Mouse (Mus musculus): ENCODE data around the gene Park7. TPM values are rescaled to one million over a fixed set of nuclear protein-coding genes. Genes with fewer than 3 reads are reported as not detected.

The Park7 gene
- polyA plus RNA-seq, 1 experiment from 2014 or later, result 371 TPM

DNA sequence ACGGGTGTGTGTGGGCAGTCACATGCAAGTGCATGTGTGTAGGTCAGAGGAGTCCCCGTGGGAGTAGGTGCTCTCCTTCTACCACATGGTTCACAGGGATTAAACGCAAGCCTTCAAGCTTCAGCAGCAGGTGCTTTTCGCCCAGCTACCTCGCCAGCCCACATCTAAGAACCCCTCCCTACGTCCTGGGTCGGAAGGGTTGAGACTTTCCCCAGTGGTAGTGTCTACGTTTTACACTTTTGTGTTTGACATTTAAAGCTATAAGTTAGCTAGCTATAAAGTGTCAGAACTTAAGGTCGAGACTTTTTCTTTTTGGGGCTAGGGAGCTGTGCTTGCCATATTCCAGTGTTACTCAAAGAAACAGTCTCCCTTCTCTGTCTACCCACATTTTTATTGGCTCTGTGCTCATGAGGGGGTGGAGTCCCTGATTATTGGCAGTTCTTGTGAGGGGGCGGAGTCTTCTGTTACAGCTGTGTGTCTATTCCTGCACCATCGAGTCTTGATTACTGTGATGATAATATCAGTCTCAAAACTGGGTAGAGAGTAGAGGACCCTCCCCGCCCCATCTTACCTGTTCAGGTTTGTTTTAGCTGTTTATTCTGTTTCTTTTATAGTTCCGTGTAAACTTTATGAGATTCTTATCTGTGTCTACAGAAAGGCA lies 25.9 kb upstream of the Park7 start:
- 60% methylated on average over 13 of the region's 13 CpGs for WGBS (ENCODE audit: insufficient replicate concordance)
- ATAC-seq (replicated peaks; ENCODE audit: insufficient number of reproducible peaks, low FRiP score, low TSS enrichment), result no peak
- no peak overlapping the region for H3K9ac ChIP-seq (ENCODE audit: low read depth, low read length)

DNA sequence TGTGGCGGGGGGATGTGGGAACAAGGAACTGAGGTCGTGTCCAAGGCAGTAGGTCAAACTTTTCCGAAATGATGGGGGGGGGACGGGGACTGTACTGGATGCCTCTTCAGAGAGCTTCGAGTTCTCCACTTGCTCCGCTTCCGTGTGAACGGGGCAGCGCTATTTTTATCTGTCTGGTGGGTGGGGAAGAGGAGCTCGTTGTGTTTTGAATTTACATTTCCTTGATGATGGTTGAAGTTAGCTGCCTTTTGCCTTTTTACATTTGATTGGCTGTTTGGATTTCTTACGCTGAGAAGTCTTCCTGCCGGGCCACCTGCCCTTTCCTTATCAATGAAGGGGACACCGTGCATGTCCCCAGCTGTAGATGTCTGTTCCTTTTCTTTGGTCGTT lies 23.8 kb upstream of the Park7 start:
- H3K4me1 ChIP-seq (ENCODE audit: control insufficient read depth, insufficient read depth, low read length), result 0 out of 2 replicates have a peak, but pooled peaks cover 2% of the 10 kb centered on the region
- no peaks in the 10 kb centered on the region for H3K36me3 ChIP-seq (ENCODE audit: control insufficient read depth, insufficient read depth, low read length)
- no peak for ATAC-seq (replicated peaks; ENCODE audit: insufficient number of reproducible peaks, low FRiP score, low TSS enrichment)
- H3K9ac ChIP-seq (ENCODE audit: low read depth, low read length), result no peak overlapping the region
- WGBS (ENCODE audit: insufficient replicate concordance), result 29% methylated on average over 14 of the region's 14 CpGs
- H3K4me3 ChIP-seq (ENCODE audit: low read depth, low read length), result no peak overlapping the region
- peak overlapping the region; percentile 41 for H3K4me2 ChIP-seq
- H3K27ac ChIP-seq (ENCODE audit: low read depth, low read length), result no peak overlapping the region
- H3K9me3 ChIP-seq (replicated peaks; ENCODE audit: control insufficient read depth, low read length), result no peaks in the 10 kb centered on the region
- H3K27me3 ChIP-seq (ENCODE audit: control insufficient read depth, insufficient read depth, low read length), result no peaks in the 10 kb centered on the region

More for the DNA sequence above, 25.9 kb upstream of the Park7 start:
- Histone ChIP-seq H3K4me2 (no peak overlapping the region), H3K9me3 (replicated peaks; ENCODE audit: control insufficient read depth, low read length) (no peaks in the 10 kb centered on the region), H3K4me3 (ENCODE audit: low read depth, low read length) (no peak overlapping the region), H3K27me3 (ENCODE audit: control insufficient read depth, insufficient read depth, low read length) (no peaks in the 10 kb centered on the region), H3K36me3 (ENCODE audit: control insufficient read depth, insufficient read depth, low read length) (no peaks in the 10 kb centered on the region), H3K27ac (ENCODE audit: low read depth, low read length) (no peak overlapping the region), H3K4me1 (ENCODE audit: control insufficient read depth, insufficient read depth, low read length) (0 out of 2 replicates have a peak, but pooled peaks cover 2% of the 10 kb centered on the region)

DNA sequence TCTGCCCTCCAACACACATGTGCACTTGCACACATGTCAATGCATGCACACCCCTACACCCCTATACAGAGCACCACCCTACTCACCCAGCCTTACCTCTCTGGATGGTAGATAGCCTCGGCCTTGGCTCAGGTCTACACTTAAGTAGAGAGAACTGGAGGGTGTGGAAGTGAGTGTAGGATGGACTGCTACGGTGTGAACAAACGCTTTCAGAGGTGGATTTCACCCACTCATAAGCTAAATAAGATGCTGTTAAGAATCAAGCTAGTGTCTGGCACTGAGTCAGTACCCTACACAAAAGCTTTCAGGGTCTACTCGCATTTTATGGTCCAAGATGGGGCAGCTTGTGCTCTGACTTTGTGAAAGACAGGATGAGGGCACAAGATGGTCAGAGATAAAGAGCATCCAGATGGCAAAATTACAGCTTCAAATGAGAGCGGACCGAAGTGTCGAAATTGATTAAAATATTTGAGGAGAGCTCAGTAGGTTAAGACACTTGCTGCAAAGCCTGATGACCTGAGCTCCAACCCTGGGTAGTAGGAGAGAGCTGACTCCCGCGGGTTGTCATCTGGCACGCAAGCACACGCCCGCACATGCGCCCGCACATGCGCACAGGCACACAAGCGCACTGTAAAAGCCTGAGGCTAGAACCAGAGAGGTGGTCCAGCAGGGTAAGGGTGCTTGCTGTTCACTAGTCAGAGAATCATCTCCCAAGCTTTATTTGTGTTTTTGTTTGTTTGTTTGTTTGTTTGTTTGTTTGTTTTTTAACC lies 23.2 kb upstream of the Park7 start:
- no peaks in the 10 kb centered on the region for H3K9me3 ChIP-seq (replicated peaks; ENCODE audit: control insufficient read depth, low read length)
- H3K9ac ChIP-seq (ENCODE audit: low read depth, low read length), result no peak overlapping the region
- no peak overlapping the region for H3K27ac ChIP-seq (ENCODE audit: low read depth, low read length)
- WGBS (ENCODE audit: insufficient replicate concordance), result 65% methylated on average over 16 of the region's 16 CpGs
- H3K4me1 ChIP-seq (ENCODE audit: control insufficient read depth, insufficient read depth, low read length), result 0 out of 2 replicates have a peak, but pooled peaks cover 2% of the 10 kb centered on the region
- H3K27me3 ChIP-seq (ENCODE audit: control insufficient read depth, insufficient read depth, low read length), result no peaks in the 10 kb centered on the region
- H3K4me3 ChIP-seq (ENCODE audit: low read depth, low read length), result no peak overlapping the region
- ATAC-seq (replicated peaks; ENCODE audit: insufficient number of reproducible peaks, low FRiP score, low TSS enrichment), result no peak
- no peaks in the 10 kb centered on the region for H3K36me3 ChIP-seq (ENCODE audit: control insufficient read depth, insufficient read depth, low read length)
- peak overlapping the region; percentile 41 for H3K4me2 ChIP-seq

DNA sequence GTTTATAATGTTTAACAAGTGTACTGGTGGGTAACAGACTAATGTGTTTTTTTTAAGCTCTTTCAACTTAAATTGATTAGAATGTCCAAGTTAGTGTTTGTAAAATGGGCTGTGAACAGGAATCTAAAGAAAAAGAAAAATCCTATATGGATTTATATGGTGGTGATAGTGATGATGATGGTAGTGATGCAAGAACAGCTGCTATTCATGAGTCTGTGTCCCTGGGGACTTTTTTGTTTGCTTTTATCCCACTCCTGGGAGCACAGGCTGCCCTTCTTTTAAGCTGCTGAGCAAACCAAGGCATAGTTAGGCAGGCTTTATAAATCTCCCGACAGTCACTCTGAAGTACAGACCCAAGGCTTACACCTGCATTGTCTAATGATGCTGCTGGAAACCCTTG lies 19.3 kb upstream of the Park7 start:
- H3K4me2 ChIP-seq, result no peak overlapping the region
- H3K9me3 ChIP-seq (replicated peaks; ENCODE audit: control insufficient read depth, low read length), result no peaks in the 10 kb centered on the region
- H3K27me3 ChIP-seq (ENCODE audit: control insufficient read depth, insufficient read depth, low read length), result no peaks in the 10 kb centered on the region; the same call in 1 of the 2 replicates
- H3K36me3 ChIP-seq (ENCODE audit: control insufficient read depth, insufficient read depth, low read length), result no peaks in the 10 kb centered on the region
- H3K4me1 ChIP-seq (ENCODE audit: control insufficient read depth, insufficient read depth, low read length), result no peaks in the 10 kb centered on the region
- WGBS (ENCODE audit: insufficient replicate concordance), result 71% methylated on average over 1 of the region's 1 CpGs
- H3K27ac ChIP-seq (ENCODE audit: low read depth, low read length), result no peak overlapping the region
- no peak overlapping the region for H3K9ac ChIP-seq (ENCODE audit: low read depth, low read length)
- ATAC-seq (replicated peaks; ENCODE audit: insufficient number of reproducible peaks, low FRiP score, low TSS enrichment), result no peak
- H3K4me3 ChIP-seq (ENCODE audit: low read depth, low read length), result no peak overlapping the region

DNA sequence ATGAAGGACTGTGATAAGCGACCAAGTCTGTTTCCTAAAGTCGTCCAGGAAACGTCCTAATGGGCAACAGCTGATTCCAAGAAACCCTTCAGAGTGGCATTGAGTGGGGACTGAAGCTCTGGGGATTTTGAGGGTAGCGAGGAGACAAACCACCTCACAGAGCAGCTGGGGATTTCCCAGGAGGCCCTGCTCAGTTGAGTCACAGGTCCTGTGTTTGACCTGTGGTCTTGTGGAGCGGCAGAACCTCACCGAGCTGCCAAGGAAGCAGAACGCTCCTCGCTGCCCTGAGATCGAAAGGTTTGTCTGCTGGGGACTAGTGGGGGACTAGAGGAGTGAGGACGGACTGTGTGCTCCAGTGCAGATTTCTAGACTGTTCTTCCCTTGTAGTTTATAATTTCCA lies 13.6 kb upstream of the Park7 start:
- no peaks in the 10 kb centered on the region for H3K36me3 ChIP-seq (ENCODE audit: control insufficient read depth, insufficient read depth, low read length)
- ATAC-seq (replicated peaks; ENCODE audit: insufficient number of reproducible peaks, low FRiP score, low TSS enrichment), result no peak
- no peak overlapping the region for H3K9ac ChIP-seq (ENCODE audit: low read depth, low read length)
- no peaks in the 10 kb centered on the region for H3K4me1 ChIP-seq (ENCODE audit: control insufficient read depth, insufficient read depth, low read length)
- no peak overlapping the region for H3K4me2 ChIP-seq
- H3K27ac ChIP-seq (ENCODE audit: low read depth, low read length), result no peak overlapping the region
- H3K9me3 ChIP-seq (replicated peaks; ENCODE audit: control insufficient read depth, low read length), result no peaks in the 10 kb centered on the region; the same call in 1 of the 2 replicates
- no peaks in the 10 kb centered on the region; the same call in 1 of the 2 replicates for H3K27me3 ChIP-seq (ENCODE audit: control insufficient read depth, insufficient read depth, low read length)
- 62% methylated on average over 10 of the region's 10 CpGs for WGBS (ENCODE audit: insufficient replicate concordance)
- no peak overlapping the region for H3K4me3 ChIP-seq (ENCODE audit: low read depth, low read length)

DNA sequence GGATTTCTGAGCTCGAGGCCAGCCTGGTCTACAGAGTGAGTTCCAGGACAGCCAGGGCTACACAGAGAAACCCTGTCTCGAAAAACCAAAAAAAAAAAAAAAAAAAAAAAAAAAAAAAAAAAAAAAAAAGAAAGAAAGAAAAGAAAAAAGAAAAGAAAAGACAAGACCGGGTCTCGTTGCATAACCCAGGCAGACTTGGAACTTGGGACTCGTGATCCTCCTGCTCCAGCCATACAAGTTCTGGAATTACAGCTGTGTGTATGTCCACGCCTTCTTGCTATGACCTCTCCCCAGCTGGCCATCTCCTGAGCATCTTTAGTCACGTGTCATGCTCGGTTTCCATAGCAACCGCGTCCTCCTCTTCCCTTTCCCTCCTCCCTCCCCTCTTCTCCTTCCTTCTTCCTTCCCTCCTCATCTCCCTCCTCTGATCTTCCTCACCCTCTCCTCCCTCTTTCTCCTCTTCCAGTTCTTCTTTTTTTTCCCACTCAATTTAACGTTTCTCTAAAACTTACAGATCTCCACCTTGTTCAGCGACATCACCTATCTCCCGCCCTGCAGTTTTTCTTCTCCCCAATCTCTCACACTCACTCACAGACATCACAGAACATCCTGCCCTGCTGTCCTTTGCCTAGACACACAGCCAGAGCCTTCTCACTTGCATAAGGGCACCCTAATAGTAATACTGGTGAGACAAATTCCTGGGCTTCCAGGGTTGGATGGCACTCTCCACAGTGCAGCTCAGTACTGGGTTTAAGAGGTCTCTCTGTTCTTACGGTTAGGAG lies 12.9 kb upstream of the Park7 start:
- Histone ChIP-seq H3K4me3 (ENCODE audit: low read depth, low read length) (no peak overlapping the region), H3K4me1 (ENCODE audit: control insufficient read depth, insufficient read depth, low read length) (no peaks in the 10 kb centered on the region), H3K27ac (ENCODE audit: low read depth, low read length) (no peak overlapping the region), H3K9me3 (replicated peaks; ENCODE audit: control insufficient read depth, low read length) (no peaks in the 10 kb centered on the region; the same call in 1 of the 2 replicates), H3K36me3 (ENCODE audit: control insufficient read depth, insufficient read depth, low read length) (no peaks in the 10 kb centered on the region), H3K4me2 (no peak overlapping the region), H3K27me3 (ENCODE audit: control insufficient read depth, insufficient read depth, low read length) (no peaks in the 10 kb centered on the region; the same call in 1 of the 2 replicates), H3K9ac (ENCODE audit: low read depth, low read length) (no peak overlapping the region)
- ATAC-seq (replicated peaks; ENCODE audit: insufficient number of reproducible peaks, low FRiP score, low TSS enrichment), result no peak
- WGBS (ENCODE audit: insufficient replicate concordance), result 51% methylated on average over 13 of the region's 14 CpGs

DNA sequence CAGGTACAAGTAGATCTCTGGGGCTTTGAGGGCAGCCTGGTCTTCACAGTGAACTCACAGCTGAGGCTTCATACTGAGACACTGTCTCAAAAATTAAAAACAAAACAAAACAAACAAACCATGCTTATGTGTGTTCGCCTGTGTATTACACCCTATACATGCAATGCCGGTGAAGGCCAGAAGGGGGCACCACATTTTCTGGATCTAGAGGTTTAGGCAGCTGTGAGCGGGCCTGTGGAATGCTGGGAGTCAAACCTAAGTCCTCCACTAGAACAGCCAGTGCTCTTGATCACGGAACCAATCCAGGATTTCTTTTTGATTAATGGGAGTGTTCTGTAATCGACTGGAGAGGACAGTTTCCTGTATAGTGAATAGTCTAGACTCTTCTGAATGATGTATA lies 11.7 kb upstream of the Park7 start:
- Histone ChIP-seq H3K9ac (ENCODE audit: low read depth, low read length) (no peak overlapping the region), H3K27ac (ENCODE audit: low read depth, low read length) (no peak overlapping the region), H3K4me2 (no peak overlapping the region), H3K4me1 (ENCODE audit: control insufficient read depth, insufficient read depth, low read length) (no peaks in the 10 kb centered on the region), H3K36me3 (ENCODE audit: control insufficient read depth, insufficient read depth, low read length) (no peaks in the 10 kb centered on the region), H3K4me3 (ENCODE audit: low read depth, low read length) (no peak overlapping the region), H3K9me3 (replicated peaks; ENCODE audit: control insufficient read depth, low read length) (no peaks in the 10 kb centered on the region; the same call in 1 of the 2 replicates), H3K27me3 (ENCODE audit: control insufficient read depth, insufficient read depth, low read length) (no peaks in the 10 kb centered on the region; the same call in 1 of the 2 replicates)
- ATAC-seq (replicated peaks; ENCODE audit: insufficient number of reproducible peaks, low FRiP score, low TSS enrichment), result no peak
- WGBS (ENCODE audit: insufficient replicate concordance), result 46% methylated on average over 5 of the region's 5 CpGs

DNA sequence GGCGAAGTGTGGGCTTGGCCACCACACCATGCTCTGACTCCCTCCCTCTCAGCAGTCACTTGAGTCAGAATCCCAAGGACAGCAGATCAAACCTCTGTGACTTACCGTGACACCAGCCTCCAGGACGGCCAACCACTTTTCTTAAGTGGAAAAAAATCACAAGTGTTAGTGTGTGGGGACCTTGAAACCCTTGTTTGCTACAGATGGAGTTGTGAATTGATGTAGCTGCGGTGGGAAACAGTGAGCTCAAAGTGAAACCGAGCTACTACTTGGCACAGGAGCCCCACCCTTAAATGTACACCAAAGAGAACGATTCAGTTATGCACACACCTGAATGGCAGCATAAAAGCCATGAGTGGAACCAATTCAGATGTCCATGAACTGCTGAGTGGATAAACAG lies 10.7 kb upstream of the Park7 start:
- no peak for ATAC-seq (replicated peaks; ENCODE audit: insufficient number of reproducible peaks, low FRiP score, low TSS enrichment)
- WGBS (ENCODE audit: insufficient replicate concordance), result 71% methylated on average over 6 of the region's 6 CpGs

More for the DNA sequence above, 10.7 kb upstream of the Park7 start:
- Histone ChIP-seq H3K36me3 (ENCODE audit: control insufficient read depth, insufficient read depth, low read length) (no peaks in the 10 kb centered on the region), H3K27ac (ENCODE audit: low read depth, low read length) (no peak overlapping the region), H3K9me3 (replicated peaks; ENCODE audit: control insufficient read depth, low read length) (no peaks in the 10 kb centered on the region; the same call in 1 of the 2 replicates), H3K4me2 (no peak overlapping the region), H3K4me3 (ENCODE audit: low read depth, low read length) (no peak overlapping the region), H3K4me1 (ENCODE audit: control insufficient read depth, insufficient read depth, low read length) (no peaks in the 10 kb centered on the region), H3K27me3 (ENCODE audit: control insufficient read depth, insufficient read depth, low read length) (no peaks in the 10 kb centered on the region), H3K9ac (ENCODE audit: low read depth, low read length) (no peak overlapping the region)
